Mouse (Mus musculus) MEL (cell line): ENCODE results near the gene Taf7l. TPM values are rescaled to one million over a fixed set of nuclear protein-coding genes. Genes with fewer than 3 reads are reported as not detected.

ENCODE experiments used
- DNase-seq: peaks from one replicate; pipeline ENCODE4 v3.0.0; 2011; ENCODE audit warnings: low read depth, low spot score
- H3K27ac ChIP-seq: 2 replicates; pipeline ENCODE4 v1.5.1; 2012; ENCODE audit warnings: low read depth, mild to moderate bottlenecking, control low read depth, low read length, moderate library complexity; ENCODE audit not compliant: control insufficient read depth
- H3K27me3 ChIP-seq, 2 experiments: fragments of 150-350 bp in 1 of 2; sonication (generic) in 1 of 2; 2 replicates each; pipeline ENCODE4 v1.6.1; 2012; ENCODE audit warnings: low read length in 2 of 2, mild to moderate bottlenecking in 2 of 2, improper control_type of control experiment in 1 of 2, moderate library complexity in 1 of 2; ENCODE audit not compliant: insufficient read depth in 2 of 2, control insufficient read depth in 1 of 2
- H3K36me3 ChIP-seq, 2 experiments: 2 replicates each; pipeline ENCODE4 v1.6.1; 2012 to 2014; ENCODE audit warnings: low read length in 2 of 2, improper control_type of control experiment in 1 of 2, inconsistent platforms in 1 of 2, mild to moderate bottlenecking in 1 of 2; ENCODE audit not compliant: insufficient read depth in 2 of 2, control insufficient read depth in 1 of 2
- H3K4me1 ChIP-seq, 2 experiments: fragments of 150-350 bp in 1 of 2; sonication (generic) in 1 of 2; 2 replicates each; pipeline ENCODE4 v1.6.1; 2012; ENCODE audit warnings: low read length in 2 of 2, improper control_type of control experiment in 1 of 2, mild to moderate bottlenecking in 1 of 2; ENCODE audit not compliant: insufficient read depth in 2 of 2, control insufficient read depth in 1 of 2
- H3K4me3 ChIP-seq, 2 experiments: fragments of 150-350 bp in 1 of 2; sonication (generic) in 1 of 2; 2 replicates each; pipeline ENCODE4 v1.5.1; 2012; ENCODE audit warnings: low read depth in 2 of 2, low read length in 2 of 2, mild to moderate bottlenecking in 2 of 2, moderate library complexity in 2 of 2, control low read depth in 1 of 2, improper control_type of control experiment in 1 of 2; ENCODE audit not compliant: control insufficient read depth in 1 of 2, insufficient read depth in 1 of 2
- H3K79me2 ChIP-seq: 2 replicates; pipeline ENCODE4 v1.6.1; 2012; ENCODE audit warnings: mild to moderate bottlenecking, low read length, moderate library complexity; ENCODE audit not compliant: control insufficient read depth, poor library complexity, insufficient read depth
- H3K9ac ChIP-seq: 2 replicates; pipeline ENCODE4 v1.6.1; 2012; ENCODE audit warnings: low read depth, mild to moderate bottlenecking, control low read depth, low read length, moderate library complexity; ENCODE audit not compliant: control insufficient read depth, poor library complexity, severe bottlenecking
- H3K9me3 ChIP-seq: fragments of 150-350 bp; sonication (generic); replicated peaks from 2 replicates; pipeline ENCODE4 v1.6.1; 2012; ENCODE audit warnings: mild to moderate bottlenecking, low read length, improper control_type of control experiment, moderate library complexity; ENCODE audit not compliant: insufficient read depth
- BHLHE40 ChIP-seq: IDR thresholded peaks from 2 replicates; pipeline ENCODE4 v1.6.1; 2012; ENCODE audit warnings: low read depth, mild to moderate bottlenecking, inconsistent platforms, low read length, improper control_type of control experiment, borderline replicate concordance
- CHD2 ChIP-seq: IDR thresholded peaks from 2 replicates; pipeline ENCODE4 v1.6.1; 2011; ENCODE audit warnings: low read length, improper control_type of control experiment
- CTCF ChIP-seq, 3 experiments: IDR thresholded peaks in 2 of 3; conservative IDR thresholded peaks in 1 of 3; 2 replicates each; pipeline ENCODE4 v1.5.1; 2011 to 2012; ENCODE audit warnings: low read length in 3 of 3, low read depth in 2 of 3, mild to moderate bottlenecking in 2 of 3, improper control_type of control experiment in 1 of 3, inconsistent platforms in 1 of 3, mixed read lengths in 1 of 3, moderate library complexity in 1 of 3; ENCODE audit not compliant: control insufficient read depth in 1 of 3, insufficient read depth in 1 of 3, poor library complexity in 1 of 3, severe bottlenecking in 1 of 3
- EP300 ChIP-seq, 2 experiments: IDR thresholded peaks; 2 replicates each; pipeline ENCODE4 v1.6.1; 2011; ENCODE audit warnings: improper control_type of control experiment in 2 of 2, low read length in 2 of 2, low read depth in 1 of 2, mild to moderate bottlenecking in 1 of 2
- ETS1 ChIP-seq: IDR thresholded peaks from 2 replicates; pipeline ENCODE4 v1.6.1; 2012; ENCODE audit warnings: low read depth, mild to moderate bottlenecking, inconsistent platforms, low read length, improper control_type of control experiment, moderate library complexity
- GATA1 ChIP-seq: IDR thresholded peaks from 2 replicates; pipeline ENCODE4 v1.6.1; 2011; ENCODE audit warnings: low read depth, low read length, improper control_type of control experiment
- JUND ChIP-seq: IDR thresholded peaks from 2 replicates; pipeline ENCODE4 v1.6.1; 2011; ENCODE audit warnings: low read depth, mild to moderate bottlenecking, improper control_type of control experiment, low read length
- KAT2A ChIP-seq: conservative IDR thresholded peaks from 2 replicates; pipeline ENCODE4 v1.6.1; 2012; ENCODE audit warnings: low read depth, low read length, improper control_type of control experiment, inconsistent platforms
- MAX ChIP-seq: IDR thresholded peaks from 2 replicates; pipeline ENCODE4 v1.6.1; 2011; ENCODE audit warnings: low read length, improper control_type of control experiment
- MEF2A ChIP-seq: IDR thresholded peaks from 2 replicates; pipeline ENCODE4 v1.6.1; 2014; ENCODE audit warnings: low read depth, mild to moderate bottlenecking, inconsistent platforms, low read length, improper control_type of control experiment; ENCODE audit not compliant: poor library complexity, insufficient replicate concordance, severe bottlenecking; ENCODE audit errors: extremely low read depth
- MXI1 ChIP-seq: IDR thresholded peaks from 2 replicates; pipeline ENCODE4 v1.6.1; 2011; ENCODE audit warnings: mild to moderate bottlenecking, low read depth, low read length, improper control_type of control experiment
- MYC ChIP-seq: IDR thresholded peaks from 2 replicates; pipeline ENCODE4 v1.6.1; 2011; ENCODE audit warnings: low read depth, mild to moderate bottlenecking, low read length, improper control_type of control experiment, moderate library complexity
- NRF1 ChIP-seq: IDR thresholded peaks from 2 replicates; pipeline ENCODE4 v1.6.1; 2014; ENCODE audit warnings: low read depth, mild to moderate bottlenecking, inconsistent platforms, low read length, improper control_type of control experiment, moderate library complexity; ENCODE audit not compliant: poor library complexity, insufficient read depth, severe bottlenecking
- POLR2AphosphoS2 ChIP-seq: IDR thresholded peaks from 2 replicates; pipeline ENCODE4 v1.6.1; 2011; ENCODE audit warnings: low read length, improper control_type of control experiment
- POLR2AphosphoS5 ChIP-seq: IDR thresholded peaks from 2 replicates; pipeline ENCODE4 v1.6.1; 2012; ENCODE audit warnings: low read depth, borderline replicate concordance, mild to moderate bottlenecking, inconsistent platforms, low read length, moderate library complexity, mixed read lengths
- RAD21 ChIP-seq: IDR thresholded peaks from 2 replicates; pipeline ENCODE4 v1.6.1; 2011; ENCODE audit warnings: mild to moderate bottlenecking, low read depth, low read length, improper control_type of control experiment
- RCOR1 ChIP-seq: IDR thresholded peaks from 2 replicates; pipeline ENCODE4 v1.6.1; 2012; ENCODE audit warnings: low read depth, mild to moderate bottlenecking, inconsistent platforms, low read length, improper control_type of control experiment
- SIN3A ChIP-seq: IDR thresholded peaks from 2 replicates; pipeline ENCODE4 v1.6.1; 2012; ENCODE audit warnings: low read length, improper control_type of control experiment, inconsistent platforms
- TAL1 ChIP-seq: IDR thresholded peaks from 2 replicates; pipeline ENCODE4 v1.6.1; 2012; ENCODE audit warnings: mild to moderate bottlenecking, inconsistent platforms, low read length, moderate library complexity, mixed read lengths
- TCF12 ChIP-seq: IDR thresholded peaks from 2 replicates; pipeline ENCODE4 v1.6.1; 2014; ENCODE audit warnings: low read depth, mild to moderate bottlenecking, inconsistent platforms, low read length, improper control_type of control experiment, moderate library complexity
- ZC3H11A ChIP-seq: IDR thresholded peaks from 2 replicates; pipeline ENCODE4 v1.6.1; 2012; ENCODE audit warnings: low read depth, mild to moderate bottlenecking, inconsistent platforms, low read length, improper control_type of control experiment
- ZMIZ1 ChIP-seq: IDR thresholded peaks from 2 replicates; pipeline ENCODE4 v1.6.1; 2012; ENCODE audit warnings: low read depth, mild to moderate bottlenecking, inconsistent platforms, low read length, improper control_type of control experiment, moderate library complexity
- ZNF384 ChIP-seq: IDR thresholded peaks from 2 replicates; pipeline ENCODE4 v1.6.1; 2012; ENCODE audit warnings: low read depth, mild to moderate bottlenecking, inconsistent platforms, low read length, improper control_type of control experiment
- polyA plus RNA-seq, 2 experiments: library from polyadenylated mRNA; stranded (reverse) in 1 of 2; unstranded in 1 of 2; fragments of >175 nt in 1 of 2; fragments of >200 nt in 1 of 2; gene quantifications; 2 replicates each; pipeline versions ENCODE4 v1.2.1 to v1.2.4; 2012; ENCODE audit warnings: low replicate concordance in 2 of 2, low read depth in 1 of 2; ENCODE audit not compliant: insufficient read length in 2 of 2, insufficient read depth in 1 of 2, missing spikeins in 1 of 2
- total RNA-seq: library from RNA; depleted of rRNA; stranded (reverse); fragments of 300-350 nt; gene quantifications from 2 replicates; pipeline ENCODE4 v1.2.3, GENCODE M21; 2012; rRNA removed

Taf7l gene
- total RNA-seq, result not detected in 2 replicates
- not detected for polyA plus RNA-seq

DNA sequence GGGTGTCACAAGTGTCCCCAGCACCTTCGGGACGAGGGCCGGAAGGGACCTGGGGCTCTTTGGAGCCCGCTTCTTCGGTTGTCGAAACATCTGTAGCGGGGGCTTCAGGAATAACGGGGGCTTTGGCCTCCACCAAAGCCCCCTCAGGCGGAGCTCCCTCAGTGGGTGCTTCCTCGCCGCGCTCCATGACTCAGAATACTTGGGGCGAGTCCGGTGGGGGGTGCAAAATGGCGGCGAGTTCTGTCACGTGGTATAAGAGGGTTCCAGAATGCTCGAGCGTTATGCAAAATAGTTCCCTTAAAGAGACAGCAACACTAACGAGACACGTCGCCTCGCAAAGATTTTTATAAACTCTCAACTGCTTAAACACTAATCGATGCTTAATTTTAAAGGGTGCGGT is at the start of gene Taf7l:
Gene Taf7l (minus strand): TSS at position 201 of the 400 bp plus-strand sequence.
- H3K9ac ChIP-seq, result no peak within 1 kb of the TSS
- no peak for DNase-seq
- no peaks in the 10 kb centered on the region for H3K36me3 ChIP-seq
- H3K27me3 ChIP-seq, result peaks cover 0 to 4% of the 10 kb centered on the region in 2 experiments; a peak in 3 of 4 replicates
- H3K4me3 ChIP-seq, result no peak within 1 kb of the TSS
- H3K4me1 ChIP-seq, result no peaks in the 10 kb centered on the region
- no peaks in the 10 kb centered on the region for H3K9me3 ChIP-seq
- H3K27ac ChIP-seq, result no peak within 1 kb of the TSS
- no peaks in the 10 kb centered on the region for H3K79me2 ChIP-seq
- no peak for TF ChIP-seq ETS1
- TF ChIP-seq POLR2AphosphoS5, result no peak
- no peak for TF ChIP-seq CTCF (IDR thresholded peaks at IDR 0.05 in 2 of 3, conservative IDR thresholded peaks at IDR 0.05 in 1 of 3; ENCODE audit: control insufficient read depth in 1 of 3, insufficient read depth in 1 of 3, low read depth in 2 of 3, low read length in 3 of 3, poor library complexity in 1 of 3, severe bottlenecking in 1 of 3)
- TF ChIP-seq SIN3A, result no peak
- no peak for TF ChIP-seq NRF1
- no peak for TF ChIP-seq MXI1
- no peak for TF ChIP-seq CHD2
- TF ChIP-seq BHLHE40, result no peak
- TF ChIP-seq MEF2A, result no peak
- no peak for TF ChIP-seq KAT2A
- no peak for TF ChIP-seq JUND
- TF ChIP-seq, all 39 proteins: peak for 0

DNA sequence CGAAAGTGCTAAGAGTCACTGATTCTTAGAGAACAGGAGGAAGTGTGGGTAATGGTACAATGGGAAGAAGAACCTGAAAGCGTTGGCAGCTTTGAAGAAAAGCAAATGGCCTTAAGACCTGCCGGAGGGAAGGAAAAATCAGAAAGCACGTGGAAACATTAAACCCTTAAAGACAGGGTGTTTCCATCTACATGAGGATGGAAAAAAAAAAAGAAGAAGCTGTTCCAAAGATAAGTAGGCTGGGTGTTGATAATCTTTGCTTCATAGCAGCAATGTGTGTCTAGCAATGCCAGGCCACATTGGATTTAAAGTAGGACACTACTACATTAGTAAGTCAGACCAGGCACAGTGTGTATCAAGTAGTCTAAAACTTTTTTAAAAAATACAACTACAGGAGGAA is 49.0 kb upstream of the Taf7l start:
- Histone ChIP-seq H3K9ac (no peak overlapping the region), H3K4me1 (peaks cover 25% of the 10 kb centered on the region in 2 experiments), H3K79me2 (no peaks in the 10 kb centered on the region), H3K9me3 (no peaks in the 10 kb centered on the region), H3K4me3 (no peak overlapping the region), H3K36me3 (peaks cover 0 to 36% of the 10 kb centered on the region in 2 experiments; a peak in 2 of 4 replicates), H3K27ac (peak overlapping the region; percentile 3; the same call in 1 of the 2 replicates), H3K27me3 (no peaks in the 10 kb centered on the region)
- DNase-seq, result peak; percentile 66
- TF ChIP-seq RAD21 (no peak), MAX (peak; percentile 92), MXI1 (peak; percentile 85), ZMIZ1 (no peak), ZC3H11A (no peak), SIN3A (peak; percentile 65; the same call in 1 of the 2 replicates), RCOR1 (peak; percentile 63; the same call in 1 of the 2 replicates), CTCF (IDR thresholded peaks at IDR 0.05 in 2 of 3, conservative IDR thresholded peaks at IDR 0.05 in 1 of 3; ENCODE audit: control insufficient read depth in 1 of 3, insufficient read depth in 1 of 3, low read depth in 2 of 3, low read length in 3 of 3, poor library complexity in 1 of 3, severe bottlenecking in 1 of 3) (no peak), MYC (peak; percentile 96), TCF12 (peak; percentile 32; the same call in 1 of the 2 replicates), TAL1 (no peak; the same call in 1 of the 2 replicates), EP300 (IDR thresholded peaks at IDR 0.05; ENCODE audit: low read depth in 1 of 2, low read length in 2 of 2) (peak; percentile 70 to 82), ZNF384 (peak; percentile 97), GATA1 (peak; percentile 86), POLR2AphosphoS2 (no peak)
